Mouse (Mus musculus): ENCODE results near the gene Lnpep.

Lnpep gene

DNA sequence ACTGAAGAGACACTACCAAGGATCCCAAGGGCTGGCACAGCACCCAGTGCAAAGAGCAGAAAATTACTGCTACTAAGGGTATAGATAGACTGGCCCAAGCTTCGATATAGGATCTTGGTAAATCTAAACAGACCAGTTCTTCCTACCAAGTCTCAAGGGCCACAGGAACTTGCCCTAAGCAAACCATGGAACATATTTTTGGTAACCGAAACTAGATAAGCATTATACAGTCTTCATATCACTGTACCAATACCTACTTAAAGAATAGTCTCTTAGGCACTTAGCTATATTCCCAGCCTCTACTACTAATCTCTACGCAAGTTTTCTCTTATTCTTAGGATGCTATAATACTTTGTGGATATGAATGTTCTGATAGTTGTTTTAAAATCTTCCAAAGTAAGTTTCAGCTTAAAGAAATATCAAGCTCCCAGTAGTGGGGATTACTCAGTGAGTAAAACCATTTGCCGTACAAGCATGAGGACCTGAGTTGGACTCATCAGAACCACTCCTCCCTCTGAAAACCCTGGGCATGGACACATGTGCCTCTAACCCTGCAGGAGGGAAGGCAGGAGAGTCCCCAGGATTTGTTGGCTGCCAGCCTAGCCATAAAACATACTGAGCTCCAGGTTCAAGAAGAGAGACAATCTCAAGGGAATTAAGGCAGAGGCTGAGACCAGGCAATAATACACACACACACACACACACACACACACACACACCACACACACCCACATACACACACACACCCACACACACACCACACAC lies 7.2 kb downstream of the Lnpep start:
- in situ Hi-C loops (cut with MboI; ENCODE audit: low pct_unique_long_range_greater_than_20kb in 1 of 2, low sequenced_read_pairs in 2 of 2, unreplicated experiment in 1 of 2): no loop called here

- in situ Hi-C loops (cut with MboI; ENCODE audit: low pct_unique_long_range_greater_than_20kb in 1 of 2, low sequenced_read_pairs in 2 of 2, unreplicated experiment in 1 of 2): no loop called here
Observed at GRCm38 (mm10) chr17:17612336-17612735, 12.5 kb downstream of the Lnpep start.

DNA sequence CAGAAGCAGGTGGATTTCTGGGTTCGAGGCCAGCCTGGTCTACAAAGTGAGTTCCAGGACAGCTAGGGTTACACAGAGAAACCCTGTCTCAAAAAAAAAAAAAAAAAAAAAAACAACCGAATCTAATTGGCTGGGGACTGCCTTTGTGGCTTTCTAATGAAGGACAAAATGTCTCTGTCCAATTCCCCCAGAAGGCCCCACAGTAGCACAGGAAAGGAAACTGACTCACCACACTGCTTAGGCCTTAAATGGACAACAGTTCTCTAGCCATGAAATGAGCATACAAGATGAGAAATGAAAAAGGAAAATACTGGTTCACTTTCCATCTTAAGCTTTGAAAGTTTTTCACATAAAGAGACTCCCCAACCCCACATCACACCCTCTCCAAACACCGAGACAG lies 15.3 kb downstream of the Lnpep start:
- in situ Hi-C loops (cut with MboI; ENCODE audit: low pct_unique_long_range_greater_than_20kb in 1 of 2, low sequenced_read_pairs in 2 of 2, unreplicated experiment in 1 of 2): no loop called here

GRCm38 (mm10) chr17:17608416-17608988 lies 16.3 kb downstream of the Lnpep start:
- in situ Hi-C loops (cut with MboI; ENCODE audit: low pct_unique_long_range_greater_than_20kb in 1 of 2, low sequenced_read_pairs in 2 of 2, unreplicated experiment in 1 of 2): no loop called here

- in situ Hi-C loops (cut with MboI; ENCODE audit: low pct_unique_long_range_greater_than_20kb in 1 of 2, low sequenced_read_pairs in 2 of 2, unreplicated experiment in 1 of 2): no loop called here
Observed at GRCm38 (mm10) chr17:17604554-17604953, 20.3 kb downstream of the Lnpep start.

DNA sequence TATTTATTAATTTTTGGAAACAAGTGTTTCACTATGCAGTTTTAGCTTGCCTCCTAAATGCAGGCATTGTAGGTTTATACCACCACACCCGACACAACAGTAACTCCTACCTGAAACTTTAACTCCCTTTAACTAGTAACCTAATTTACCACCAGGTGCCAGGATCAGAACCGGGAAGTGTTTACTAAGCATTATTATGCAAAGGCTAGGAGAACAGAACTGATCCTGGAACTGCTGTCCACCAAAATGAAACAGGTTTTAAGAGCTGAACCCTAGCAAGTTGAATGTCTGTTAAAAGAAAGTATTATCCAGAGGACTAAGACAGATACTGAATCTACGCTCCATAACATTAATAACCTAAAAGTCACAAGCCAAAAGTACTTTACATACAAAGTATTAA lies 21.2 kb downstream of the Lnpep start:
- in situ Hi-C loops (cut with MboI; ENCODE audit: low pct_unique_long_range_greater_than_20kb in 1 of 2, low sequenced_read_pairs in 2 of 2, unreplicated experiment in 1 of 2): no loop called here

DNA sequence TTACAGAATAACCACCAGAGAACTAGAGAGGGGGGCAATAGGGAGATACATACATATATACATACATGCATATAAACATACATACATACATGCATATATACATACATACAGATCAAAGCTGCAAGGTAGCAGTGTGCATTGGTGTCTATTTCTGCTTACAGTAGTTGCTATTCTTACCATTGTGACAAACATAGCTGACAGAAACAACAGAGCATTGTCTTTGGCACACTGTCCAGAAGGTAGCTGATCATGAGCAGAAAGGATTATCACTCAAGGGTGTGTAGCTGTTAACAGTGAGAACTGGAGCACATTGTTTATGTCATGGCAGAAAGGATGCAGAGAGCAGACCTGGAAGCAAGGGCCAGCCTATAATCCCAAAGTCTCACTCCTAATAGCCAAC lies 22.1 kb downstream of the Lnpep start:
- in situ Hi-C loops (cut with MboI; ENCODE audit: low pct_unique_long_range_greater_than_20kb in 1 of 2, low sequenced_read_pairs in 2 of 2, unreplicated experiment in 1 of 2): no loop called here

- in situ Hi-C loops (cut with MboI; ENCODE audit: low pct_unique_long_range_greater_than_20kb in 1 of 2, low sequenced_read_pairs in 2 of 2, unreplicated experiment in 1 of 2): no loop called here
Observed at GRCm38 (mm10) chr17:17602330-17602729, 22.5 kb downstream of the Lnpep start.

GRCm38 (mm10) chr17:17600804-17601252 lies 24.0 kb downstream of the Lnpep start:
- in situ Hi-C loops (cut with MboI; ENCODE audit: low pct_unique_long_range_greater_than_20kb in 1 of 2, low sequenced_read_pairs in 2 of 2, unreplicated experiment in 1 of 2): no loop called here

- in situ Hi-C loops (cut with MboI; ENCODE audit: low pct_unique_long_range_greater_than_20kb in 1 of 2, low sequenced_read_pairs in 2 of 2, unreplicated experiment in 1 of 2): no loop called here
Observed at GRCm38 (mm10) chr17:17600001-17600400, 24.8 kb downstream of the Lnpep start.

GRCm38 (mm10) chr17:17598355-17598754 lies 26.5 kb downstream of the Lnpep start:
- in situ Hi-C loops (cut with MboI; ENCODE audit: low pct_unique_long_range_greater_than_20kb in 1 of 2, low sequenced_read_pairs in 2 of 2, unreplicated experiment in 1 of 2): no loop called here

GRCm38 (mm10) chr17:17592926-17593325 lies 31.9 kb downstream of the Lnpep start:
- in situ Hi-C loops (cut with MboI; ENCODE audit: low pct_unique_long_range_greater_than_20kb in 1 of 2, low sequenced_read_pairs in 2 of 2, unreplicated experiment in 1 of 2): no loop called here

DNA sequence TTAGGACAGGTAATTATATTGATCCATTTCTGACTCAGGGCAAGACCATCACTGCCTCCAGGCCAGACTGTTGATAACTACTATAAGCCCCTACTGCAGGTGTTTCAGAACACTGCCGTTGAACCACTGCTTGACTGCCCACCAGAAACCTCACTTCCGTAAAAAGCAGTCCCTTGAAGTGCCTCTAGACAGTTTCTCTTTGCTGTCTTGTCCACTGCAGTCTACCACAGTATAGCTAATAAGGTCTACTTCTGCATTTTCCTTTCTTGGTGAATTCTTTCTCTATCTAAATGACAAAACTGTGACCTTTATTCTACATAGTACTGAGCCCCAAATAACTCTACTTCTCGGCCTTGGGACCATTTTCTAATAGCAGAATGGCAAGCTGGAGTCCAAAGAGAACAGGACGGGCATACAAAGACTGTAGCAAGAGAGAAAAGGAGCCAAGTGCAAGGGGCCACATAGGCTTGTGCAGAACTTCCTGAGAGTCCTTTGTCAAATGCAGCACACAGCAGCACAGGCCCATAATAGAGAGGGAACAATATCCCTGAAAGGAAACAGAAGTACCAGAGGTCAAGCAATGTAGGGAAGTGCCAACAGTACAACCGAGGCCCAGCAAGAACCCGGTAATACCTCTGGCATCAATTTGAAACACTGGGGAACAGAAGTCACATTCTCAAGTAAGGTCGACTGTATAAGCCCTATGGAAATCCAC lies 37.4 kb downstream of the Lnpep start:
- in situ Hi-C loops (cut with MboI; ENCODE audit: low pct_unique_long_range_greater_than_20kb in 1 of 2, low sequenced_read_pairs in 2 of 2, unreplicated experiment in 1 of 2): no loop called here

DNA sequence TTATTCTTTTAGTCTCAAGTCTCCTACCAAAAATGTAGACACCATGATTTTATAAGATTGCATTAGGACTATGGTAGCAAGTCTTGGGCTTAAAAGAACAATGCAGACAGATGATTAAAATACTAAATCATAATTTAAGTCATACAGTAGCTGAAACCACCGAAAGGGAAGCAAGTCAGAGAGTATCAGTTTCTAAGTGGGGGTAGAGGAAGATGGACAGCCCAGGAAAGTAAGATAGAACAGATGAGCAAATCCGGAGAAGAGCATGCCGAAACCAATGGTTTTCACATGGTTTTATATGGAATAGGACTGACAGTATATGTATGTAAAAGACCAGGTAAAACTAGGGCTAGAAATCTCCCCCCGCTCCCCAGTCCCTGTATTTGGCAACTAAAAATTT lies 39.7 kb downstream of the Lnpep start:
- in situ Hi-C loops (cut with MboI; ENCODE audit: low pct_unique_long_range_greater_than_20kb in 1 of 2, low sequenced_read_pairs in 2 of 2, unreplicated experiment in 1 of 2): no loop called here

DNA sequence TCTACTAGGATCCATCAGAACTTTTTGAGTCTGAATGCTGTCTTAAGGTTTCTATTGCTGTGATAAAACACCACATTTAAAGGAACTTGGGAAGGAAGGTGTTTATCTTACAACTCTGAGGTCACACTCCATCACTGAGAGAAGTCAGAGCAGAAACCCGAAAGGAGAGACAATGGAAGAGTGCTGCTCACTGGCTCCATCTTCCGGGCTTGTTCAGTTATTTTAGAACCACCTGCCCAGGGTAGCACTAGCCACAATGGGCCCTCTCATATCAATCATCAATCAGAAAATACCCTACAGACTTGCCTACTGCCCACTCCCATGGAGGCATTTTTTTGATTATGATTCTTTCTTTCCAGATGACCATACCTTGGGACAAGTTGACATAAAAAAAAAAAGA lies 41.0 kb downstream of the Lnpep start:
- in situ Hi-C loops (cut with MboI; ENCODE audit: low pct_unique_long_range_greater_than_20kb in 1 of 2, low sequenced_read_pairs in 2 of 2, unreplicated experiment in 1 of 2): no loop called here

- in situ Hi-C loops (cut with MboI; ENCODE audit: low pct_unique_long_range_greater_than_20kb in 1 of 2, low sequenced_read_pairs in 2 of 2, unreplicated experiment in 1 of 2): no loop called here
Observed at GRCm38 (mm10) chr17:17581234-17581633, 43.6 kb downstream of the Lnpep start.

GRCm38 (mm10) chr17:17576399-17576798 lies 48.5 kb downstream of the Lnpep start:
- in situ Hi-C loops (cut with MboI; ENCODE audit: low pct_unique_long_range_greater_than_20kb in 1 of 2, low sequenced_read_pairs in 2 of 2, unreplicated experiment in 1 of 2): loop anchor here in 1 of 2 experiments (10.0 kb wide), 1 partner anchor 182 kb away; no protein-coding TSS in a partner anchor

DNA sequence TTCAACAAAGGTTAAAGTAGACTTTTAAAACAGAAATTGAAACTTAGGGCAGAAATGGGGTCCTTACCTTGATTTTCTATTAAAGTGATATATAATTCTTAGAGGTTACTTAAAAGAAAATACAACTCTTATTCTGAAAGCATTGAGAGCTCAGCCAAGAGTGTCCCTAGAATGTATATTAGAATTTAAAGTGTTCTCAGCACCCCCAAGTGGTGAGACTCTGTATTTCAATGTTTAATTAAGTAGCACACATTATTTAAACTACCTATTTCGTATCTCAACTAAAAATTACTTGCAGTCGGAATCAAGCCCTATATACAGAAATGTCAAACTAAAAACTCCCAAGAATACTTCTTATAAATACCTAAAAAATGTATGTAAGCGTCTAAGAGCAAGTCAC lies 57.8 kb downstream of the Lnpep start:
- in situ Hi-C loops (cut with MboI; ENCODE audit: low pct_unique_long_range_greater_than_20kb in 1 of 2, low sequenced_read_pairs in 2 of 2, unreplicated experiment in 1 of 2): no loop called here

DNA sequence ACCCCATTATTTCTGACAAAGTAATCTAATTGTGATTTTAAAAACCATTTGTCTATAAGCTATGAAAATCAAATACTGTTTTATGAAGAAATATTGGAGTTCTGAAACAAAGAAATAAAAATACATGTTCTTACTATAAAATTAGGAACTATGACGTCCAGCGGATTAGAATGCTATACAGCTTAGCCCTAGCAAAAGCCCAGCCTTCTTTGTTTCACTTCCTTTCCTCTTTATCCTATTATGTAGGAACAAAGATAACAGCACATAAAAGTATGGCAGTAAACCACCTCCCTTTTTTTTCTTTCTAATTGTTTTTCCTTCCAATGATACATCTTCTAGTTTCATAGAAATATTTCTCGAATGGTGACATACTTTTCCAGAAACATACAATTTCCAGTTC lies 75.9 kb downstream of the Lnpep start:
- in situ Hi-C loops (cut with MboI; ENCODE audit: low pct_unique_long_range_greater_than_20kb in 1 of 2, low sequenced_read_pairs in 2 of 2, unreplicated experiment in 1 of 2): no loop called here

DNA sequence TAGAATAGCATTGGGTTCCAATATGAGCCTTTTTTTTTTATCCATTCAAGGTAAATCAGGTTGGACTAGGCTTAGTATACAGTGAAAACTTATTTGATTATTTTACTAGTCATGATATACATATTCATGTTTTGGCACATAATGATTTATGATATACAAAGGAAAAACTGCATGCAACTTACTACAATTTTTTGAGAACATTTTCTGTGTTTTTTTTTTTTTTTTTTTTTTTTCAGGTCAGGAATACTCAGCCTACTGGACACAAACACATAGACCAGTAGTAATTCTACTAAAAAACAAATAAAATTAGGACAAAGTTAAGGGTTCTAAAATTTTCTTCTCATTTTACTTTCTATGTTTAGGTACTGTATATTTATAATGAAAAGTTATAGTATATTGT lies 93.5 kb downstream of the Lnpep start:
- in situ Hi-C loops (cut with MboI; ENCODE audit: low pct_unique_long_range_greater_than_20kb in 1 of 2, low sequenced_read_pairs in 2 of 2, unreplicated experiment in 1 of 2): no loop called here

Data from mouse embryonic stem cell (cell line).